Mouse (Mus musculus) right cerebral cortex, postnatal 10 days (tissue): ENCODE measurements around the gene Stat1.

ENCODE experiments used
- DNase-seq, 2 experiments: peaks; one replicate each; pipeline ENCODE4 v3.0.0; 2021; ENCODE audit warnings: low spot score in 2 of 2

Stat1 gene

DNA sequence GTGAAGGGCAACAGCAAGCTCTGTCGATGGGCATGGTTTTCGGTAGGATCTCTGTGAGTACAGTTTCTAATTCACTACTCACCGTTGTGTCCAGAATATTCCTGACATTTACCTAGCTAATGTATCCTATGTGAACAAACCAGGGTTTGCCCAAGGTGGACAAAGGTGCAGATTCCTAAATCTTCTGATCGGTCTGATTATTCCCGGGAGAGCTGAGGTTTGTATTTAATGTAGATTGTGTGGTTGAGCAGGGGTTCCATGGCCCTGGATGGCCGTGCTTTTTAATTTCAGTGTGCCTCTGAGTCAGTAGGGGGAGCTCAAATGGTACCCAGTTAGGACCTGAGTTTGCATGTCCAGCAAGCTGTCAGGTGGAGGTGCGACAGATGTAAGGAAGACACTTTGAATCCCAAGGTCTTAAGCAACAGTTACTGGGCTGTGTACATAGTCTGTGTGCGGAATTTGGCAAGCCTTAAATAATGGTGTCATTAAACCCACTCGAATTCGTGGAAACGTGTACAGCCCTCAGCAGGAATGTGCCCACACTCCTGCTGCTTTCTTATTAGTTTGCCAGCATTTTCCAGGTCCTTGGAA, 12.6 kb downstream of the Stat1 start:
- DNase-seq = peak in 1 of 2 experiments; percentile 29

DNA sequence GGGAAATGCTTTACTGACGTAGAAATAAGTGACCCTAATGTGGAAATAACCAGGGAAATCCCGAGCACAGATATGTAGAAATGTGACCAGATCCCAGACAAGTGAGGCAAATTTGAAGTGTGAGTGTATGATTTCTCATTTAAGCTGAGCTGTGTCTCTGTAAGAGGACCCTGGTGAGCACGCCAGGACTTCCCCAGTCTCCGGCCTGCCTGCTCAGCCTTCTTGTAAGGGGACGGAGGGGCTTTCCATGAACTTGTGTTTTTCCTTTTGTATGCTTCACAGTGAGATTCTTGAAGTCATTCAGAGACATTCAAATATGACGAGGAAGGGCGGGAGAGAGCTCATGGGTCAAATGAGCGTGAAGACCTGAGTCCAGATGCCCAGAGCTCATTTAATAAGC, 14.0 kb downstream of the Stat1 start:
- no peak for DNase-seq

DNA sequence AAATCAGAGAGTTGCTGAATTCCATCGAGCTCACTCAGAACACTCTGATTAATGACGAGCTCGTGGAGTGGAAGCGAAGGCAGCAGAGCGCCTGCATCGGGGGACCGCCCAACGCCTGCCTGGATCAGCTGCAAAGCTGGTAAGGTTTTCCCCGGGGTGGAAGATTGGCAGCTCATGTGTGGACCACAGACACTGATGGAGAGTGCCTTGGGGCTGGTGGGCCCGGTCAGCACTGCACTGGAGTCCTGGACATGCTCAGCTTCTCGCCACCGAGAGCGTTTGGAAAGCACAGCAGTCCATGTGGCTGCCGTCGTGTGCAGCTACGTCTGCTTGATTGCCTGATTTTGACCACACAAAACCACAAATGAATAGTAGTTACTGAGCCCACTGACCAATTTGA, 18.1 kb downstream of the Stat1 start:
- no peak for DNase-seq

DNA sequence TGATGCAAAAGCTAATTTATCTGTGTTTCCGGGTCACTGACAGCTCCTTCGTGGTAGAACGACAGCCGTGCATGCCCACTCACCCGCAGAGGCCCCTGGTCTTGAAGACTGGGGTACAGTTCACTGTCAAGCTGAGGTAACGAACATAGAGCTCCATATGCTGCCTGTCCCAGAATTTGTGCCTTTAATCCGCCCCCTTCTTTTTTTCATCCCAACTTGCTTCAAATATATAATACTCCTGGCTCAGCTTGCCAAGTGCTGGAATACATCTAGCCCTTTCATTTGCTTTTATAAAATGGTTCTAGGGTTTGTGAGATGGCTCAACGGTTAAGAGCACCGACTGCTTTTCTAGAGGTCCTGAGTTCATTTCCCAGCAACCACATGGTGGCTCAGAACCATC, 21.3 kb downstream of the Stat1 start:
- DNase-seq = peak in 1 of 2 experiments; percentile 24

DNA sequence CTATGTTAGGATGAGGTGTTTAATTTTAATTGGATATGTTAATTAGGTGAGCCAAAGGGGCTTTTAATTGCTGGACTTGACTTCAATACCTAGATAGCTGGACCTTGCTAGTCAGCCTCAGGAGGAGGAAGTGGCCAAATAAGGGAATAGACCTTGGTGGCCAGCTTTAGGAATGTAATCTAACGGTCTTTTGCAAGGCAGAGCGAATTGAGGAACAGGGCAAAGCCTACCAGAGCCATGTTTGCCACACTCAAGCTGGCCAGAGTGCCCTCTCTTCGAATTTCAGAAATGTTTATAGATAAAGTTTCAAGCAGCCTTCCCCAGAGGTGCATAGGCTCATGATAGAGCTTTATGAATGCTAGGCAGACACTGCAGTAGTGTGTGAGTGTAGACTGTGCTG, 22.2 kb downstream of the Stat1 start:
- no peak for DNase-seq

DNA sequence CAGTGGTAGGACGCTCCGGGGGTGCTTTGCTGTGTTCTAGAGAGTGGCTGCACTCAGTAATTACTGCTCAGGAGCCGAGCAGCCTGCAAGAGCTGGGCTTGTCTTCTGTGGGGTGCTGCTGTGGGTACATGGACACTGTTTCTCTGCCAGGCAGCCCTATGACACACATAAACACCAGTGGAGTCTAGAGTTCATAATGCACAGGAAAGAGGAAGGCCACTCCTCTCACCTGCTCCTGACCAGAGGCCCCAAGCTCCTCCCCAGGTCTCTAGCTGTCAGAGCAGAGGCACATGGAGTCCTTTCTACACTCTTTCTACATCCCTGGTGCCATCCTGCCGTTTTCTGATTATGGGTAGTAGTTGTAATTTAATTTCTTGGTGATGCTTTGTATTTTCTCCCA, 22.9 kb downstream of the Stat1 start:
- DNase-seq = no peak

DNA sequence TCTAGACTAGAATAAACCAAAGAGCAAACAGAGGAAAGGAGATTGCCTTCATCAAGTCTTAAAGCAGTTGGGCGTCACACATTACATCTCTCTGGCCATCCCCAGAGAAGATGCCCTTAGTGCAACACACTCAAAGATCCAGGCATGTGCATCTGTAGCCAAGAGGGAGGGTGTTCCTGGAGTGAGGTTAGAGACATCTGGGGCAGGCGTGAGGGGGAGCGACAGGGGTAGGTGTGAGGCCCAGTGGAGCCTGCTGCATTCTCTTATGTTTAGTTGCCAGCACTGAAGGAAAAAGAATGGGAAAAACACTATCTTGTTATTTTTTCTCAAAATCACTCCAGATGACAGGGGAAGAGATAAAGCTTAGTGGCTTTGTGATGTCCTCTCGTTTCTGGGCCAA, 24.0 kb downstream of the Stat1 start:
- DNase-seq = no peak

DNA sequence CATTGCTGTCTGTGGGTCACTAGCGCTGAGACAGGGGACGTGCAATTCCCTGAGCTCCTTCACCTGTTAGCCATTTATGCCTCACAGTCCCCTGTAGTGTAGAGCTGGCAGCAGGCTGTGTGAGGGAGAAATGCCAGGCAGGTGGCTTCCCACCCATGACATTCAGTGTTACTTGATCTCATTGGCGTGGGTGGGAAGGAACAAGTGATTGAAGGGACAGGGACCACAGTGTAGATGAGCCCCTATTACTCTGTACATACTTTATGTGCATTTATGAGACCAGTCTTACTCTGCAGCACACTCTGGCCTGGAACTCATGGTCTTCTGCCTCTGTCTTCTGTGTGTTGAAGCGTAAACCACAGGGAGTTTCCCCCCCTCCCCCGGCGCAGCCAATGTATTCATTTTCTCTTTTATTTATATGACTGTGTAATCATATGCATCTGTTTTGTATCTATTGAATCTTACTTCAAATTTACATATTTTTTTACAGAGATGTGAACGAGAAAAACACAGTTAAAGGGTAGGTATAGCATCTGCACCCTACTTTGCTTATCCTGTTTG, 24.4 kb downstream of the Stat1 start:
- DNase-seq = no peak

DNA sequence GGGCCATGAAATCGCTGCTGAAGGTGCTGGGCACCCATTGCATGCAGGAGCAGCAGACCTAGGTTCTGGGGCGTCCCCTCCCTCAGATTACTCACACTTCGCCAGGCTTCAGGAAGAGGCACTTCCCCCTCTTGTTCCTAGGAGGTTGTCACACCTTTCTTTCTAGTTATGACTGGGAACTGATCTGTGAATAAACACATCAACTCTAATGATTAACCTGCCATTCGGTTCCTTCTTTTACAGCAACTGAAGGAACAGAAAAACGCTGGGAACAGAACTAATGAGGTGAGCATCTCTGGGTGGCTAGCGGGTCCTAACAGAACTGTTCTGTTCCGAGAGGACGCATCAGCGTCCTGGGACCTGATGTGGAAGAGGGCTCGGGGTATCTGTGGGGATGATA, 25.7 kb downstream of the Stat1 start:
- no peak for DNase-seq

DNA sequence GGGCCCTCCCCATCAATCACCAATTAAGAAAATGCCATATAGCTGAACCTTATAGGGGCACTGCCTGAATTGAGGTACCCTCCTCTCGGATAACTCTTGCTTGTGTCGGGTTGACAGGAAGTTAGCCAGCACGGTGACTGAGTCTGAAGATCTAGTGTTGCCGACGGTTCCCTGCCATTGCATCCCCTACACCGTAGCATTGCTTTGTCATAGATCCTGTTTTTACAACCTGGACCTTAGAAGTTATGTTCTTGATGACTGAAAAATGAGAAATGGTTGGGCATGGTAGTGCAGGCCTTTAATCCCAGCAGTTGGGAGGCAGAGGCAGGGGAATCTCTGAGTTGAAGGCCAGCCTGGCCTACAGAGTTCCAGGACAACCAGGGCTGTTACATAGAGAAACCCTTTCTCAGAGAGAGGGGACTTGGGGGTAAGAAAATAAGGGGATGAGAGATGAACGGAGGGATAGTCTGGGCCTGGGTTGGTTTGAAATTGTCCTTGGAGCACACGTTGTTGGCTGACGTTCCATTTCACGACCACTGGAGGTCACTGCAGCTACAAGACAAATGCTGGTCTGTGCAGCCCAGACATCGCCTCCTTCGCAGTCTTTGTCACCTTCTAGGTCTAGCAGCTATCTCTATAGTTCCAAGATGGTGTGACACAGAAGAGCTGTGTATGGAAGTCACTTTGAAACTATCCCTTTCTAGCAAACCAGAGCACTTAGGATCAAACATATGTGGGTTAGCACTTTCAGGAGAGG, 27.2 kb downstream of the Stat1 start:
- peak; percentile 77 to 81 for DNase-seq

DNA sequence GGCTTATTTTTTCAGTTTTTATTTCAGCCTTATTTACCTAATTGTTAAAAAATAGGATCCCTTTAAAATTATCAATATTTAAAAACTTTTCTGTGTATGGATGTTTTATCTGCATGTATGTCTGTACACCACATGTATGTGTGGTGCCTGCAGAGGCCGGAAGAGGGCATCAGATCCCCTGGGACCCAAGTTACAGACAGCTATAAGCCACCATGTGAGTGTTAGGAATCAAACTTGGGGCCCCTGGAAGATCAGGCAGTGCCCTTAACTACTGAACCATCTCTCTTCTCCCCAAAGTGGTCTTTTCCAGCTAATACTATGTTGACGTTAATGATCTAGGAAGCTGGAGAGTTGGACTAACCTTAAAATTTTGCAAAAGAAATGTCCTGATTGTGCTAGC, 28.2 kb downstream of the Stat1 start:
- no peak for DNase-seq

DNA sequence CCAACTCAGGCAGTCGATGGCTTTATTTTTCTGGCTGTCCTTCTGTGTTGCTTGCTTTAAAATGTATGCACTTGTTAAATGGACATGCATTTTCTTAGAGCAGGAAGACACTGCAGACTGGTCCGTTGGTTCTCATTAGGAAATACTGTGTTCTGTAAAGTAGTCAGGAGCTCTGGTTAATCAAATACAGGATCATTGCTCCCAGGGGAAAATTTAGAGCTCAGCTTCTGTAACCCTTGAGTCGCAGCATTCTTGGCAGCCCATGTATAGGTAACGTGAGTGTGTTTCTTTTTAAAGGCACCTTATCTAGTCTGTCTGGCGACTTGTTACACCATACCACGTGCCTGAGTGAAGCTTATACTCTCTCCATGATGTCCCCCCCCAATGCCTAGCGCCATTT, 28.9 kb downstream of the Stat1 start:
- no peak for DNase-seq

DNA sequence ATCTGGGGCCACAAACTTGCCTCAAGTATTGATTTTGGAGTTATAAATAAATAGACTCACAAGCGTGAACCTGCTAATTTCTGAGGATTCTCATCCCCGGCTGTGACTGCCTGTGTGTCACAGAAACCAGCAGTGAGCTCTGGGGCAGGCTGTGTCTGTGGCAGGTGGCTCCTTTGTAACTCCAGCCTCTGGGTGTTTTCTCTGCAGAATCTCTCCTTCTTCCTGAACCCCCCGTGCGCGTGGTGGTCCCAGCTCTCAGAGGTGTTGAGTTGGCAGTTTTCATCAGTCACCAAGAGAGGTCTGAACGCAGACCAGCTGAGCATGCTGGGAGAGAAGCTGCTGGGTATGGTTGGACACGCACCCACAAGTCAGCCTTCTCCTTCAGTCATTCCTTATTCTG, 29.5 kb downstream of the Stat1 start:
- peak in 1 of 2 experiments; percentile 24 for DNase-seq

DNA sequence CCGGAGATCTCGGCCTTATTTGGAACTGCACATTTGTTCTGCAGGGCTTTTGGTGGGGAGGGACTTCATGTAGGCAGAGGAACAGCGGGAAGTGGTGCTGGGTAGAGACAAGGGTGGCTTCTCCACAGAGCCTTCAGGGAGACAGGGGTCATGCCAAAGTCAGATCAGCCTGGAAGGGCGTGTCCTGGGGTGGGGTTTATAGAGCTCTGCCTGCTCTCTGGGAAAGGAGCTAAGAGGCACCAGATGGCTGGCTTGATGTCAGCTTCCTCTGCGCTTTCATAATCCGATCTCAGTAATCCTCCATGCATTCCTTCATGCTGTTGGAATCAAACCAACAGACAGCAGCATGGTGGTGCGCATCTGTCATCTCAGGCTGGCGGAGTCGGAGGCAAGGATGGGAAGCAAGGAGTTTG, 30.7 kb downstream of the Stat1 start:
- DNase-seq = peak; percentile 57 to 79

DNA sequence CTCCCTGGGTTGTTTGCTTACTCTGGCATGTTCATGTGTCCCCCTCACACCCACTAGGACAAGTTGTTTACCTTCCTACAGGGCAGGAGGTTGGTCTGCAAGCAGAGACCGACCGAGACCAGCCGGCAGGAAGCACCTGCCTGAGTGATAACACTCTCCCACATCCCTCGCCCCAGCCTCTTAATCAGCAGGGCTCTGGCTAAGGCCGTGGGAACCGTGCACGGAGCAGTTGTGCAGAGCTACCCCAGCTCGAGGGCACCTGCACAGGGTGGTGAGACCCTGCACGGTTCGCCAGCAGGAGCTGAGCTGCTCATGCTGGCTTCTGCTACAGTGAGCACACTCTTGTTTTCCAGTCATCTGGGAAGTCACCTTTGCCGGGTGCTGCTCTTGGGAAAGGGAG, 31.4 kb downstream of the Stat1 start:
- no peak for DNase-seq

DNA sequence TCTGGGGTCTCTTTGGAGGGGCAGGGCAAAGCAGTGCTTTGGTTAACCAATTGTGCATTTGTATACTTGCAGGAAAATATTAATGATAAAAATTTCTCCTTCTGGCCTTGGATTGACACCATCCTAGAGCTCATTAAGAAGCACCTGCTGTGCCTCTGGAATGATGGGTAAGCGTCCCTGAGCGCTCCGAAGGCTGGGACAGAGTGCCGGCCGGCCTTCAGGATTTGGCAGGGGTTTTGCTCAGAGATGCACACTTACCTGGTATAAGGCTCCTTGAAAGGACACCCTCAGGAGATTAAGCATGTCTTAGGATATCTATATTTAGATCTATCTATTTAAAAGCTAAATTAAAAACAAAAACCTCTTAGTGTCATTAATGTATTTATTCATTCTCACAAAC, 31.9 kb downstream of the Stat1 start:
- DNase-seq = no peak

DNA sequence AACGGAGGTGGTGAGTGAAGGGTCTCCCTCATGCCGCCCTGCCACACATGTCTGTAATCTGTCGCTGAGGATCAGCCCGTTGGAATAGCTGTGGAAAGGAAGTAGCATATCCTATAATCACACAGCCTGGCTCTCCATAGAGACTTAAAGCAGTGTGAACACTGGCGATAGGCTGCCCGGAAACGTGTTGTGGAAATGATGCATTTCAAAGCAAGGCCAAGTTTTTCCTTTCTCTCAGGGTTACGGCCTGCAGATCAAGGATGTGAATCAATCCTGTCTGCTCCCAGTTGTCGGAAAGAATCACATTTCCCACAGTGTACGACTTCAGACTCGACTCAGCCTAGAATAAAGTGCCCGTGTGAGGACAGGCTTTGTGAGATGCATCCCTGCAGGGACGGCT, 33.1 kb downstream of the Stat1 start:
- no peak for DNase-seq

DNA sequence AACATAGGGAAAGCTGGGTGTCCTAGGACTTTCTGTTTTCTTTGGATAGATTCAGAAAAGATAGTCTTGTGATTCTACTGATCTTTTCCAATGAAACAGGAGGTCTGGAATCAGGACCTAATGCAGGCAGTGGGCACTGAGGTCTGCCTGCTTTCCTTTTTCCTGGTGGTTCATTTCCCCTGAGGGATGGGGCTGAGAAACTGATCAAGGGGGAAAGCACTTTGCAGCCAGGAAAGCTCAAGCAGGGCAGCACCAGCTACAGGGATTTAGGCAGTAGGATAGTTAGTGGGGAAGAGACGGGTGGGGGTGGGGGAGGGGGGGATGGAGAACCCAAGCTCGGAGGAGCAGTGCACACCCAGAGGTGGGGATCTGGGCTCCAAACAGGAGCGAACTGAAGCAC, 33.7 kb downstream of the Stat1 start:
- no peak for DNase-seq

DNA sequence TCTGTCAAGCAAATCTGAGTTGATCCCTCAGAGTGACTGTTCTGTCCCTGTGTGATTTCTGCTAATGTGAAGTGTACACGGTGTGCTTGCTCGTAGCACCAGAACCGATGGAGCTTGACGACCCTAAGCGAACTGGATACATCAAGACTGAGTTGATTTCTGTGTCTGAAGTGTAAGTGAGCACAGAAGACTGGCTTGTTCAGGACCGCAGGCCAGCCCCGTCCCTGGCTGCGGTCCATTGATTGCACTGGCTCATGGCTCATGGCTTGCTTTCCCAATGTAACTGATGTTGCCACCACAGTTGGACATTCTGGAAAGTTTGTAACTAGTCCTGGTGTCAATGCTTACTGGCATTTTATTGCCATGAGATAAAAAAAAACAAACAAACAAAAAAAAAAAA, 35.6 kb downstream of the Stat1 start:
- no peak for DNase-seq

DNA sequence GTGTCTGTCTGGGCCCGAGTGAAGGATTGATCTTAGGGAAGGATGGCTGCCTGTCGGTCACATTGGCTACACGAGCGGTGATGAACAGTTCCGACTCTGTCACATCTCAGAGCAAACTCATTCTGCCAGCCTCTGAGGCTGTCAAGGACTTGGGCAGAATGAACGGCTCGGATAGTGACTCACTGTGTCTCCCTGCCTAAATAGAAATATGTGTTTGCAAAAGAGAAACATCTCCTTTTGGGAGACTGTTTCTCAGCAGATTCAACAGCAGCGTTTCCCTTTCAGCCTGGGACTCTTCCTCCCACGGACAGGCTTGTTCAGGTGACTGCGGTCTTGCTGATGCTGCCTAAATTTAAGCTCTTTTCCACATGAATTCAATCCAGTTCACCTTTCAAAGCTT, 37.1 kb downstream of the Stat1 start:
- no peak for DNase-seq

DNA sequence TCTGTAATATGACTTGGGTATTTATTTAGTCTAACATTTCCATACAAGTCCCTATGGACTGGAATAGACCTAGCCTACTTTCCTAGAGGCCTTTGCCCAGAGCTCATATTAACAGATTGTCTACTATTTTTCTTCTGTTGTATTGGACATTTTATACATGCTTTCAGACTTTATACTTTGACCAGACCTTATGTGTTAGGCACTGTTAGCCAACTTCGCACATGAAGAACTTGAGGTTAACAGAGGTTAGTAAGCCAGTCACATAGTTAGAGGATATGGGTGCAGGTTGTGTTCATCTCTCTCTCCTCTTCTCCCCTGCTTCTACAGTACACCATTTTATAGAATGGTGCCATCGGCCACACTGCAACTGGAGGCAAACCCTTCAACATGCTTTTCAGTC, 38.8 kb downstream of the Stat1 start:
- no peak for DNase-seq

DNA sequence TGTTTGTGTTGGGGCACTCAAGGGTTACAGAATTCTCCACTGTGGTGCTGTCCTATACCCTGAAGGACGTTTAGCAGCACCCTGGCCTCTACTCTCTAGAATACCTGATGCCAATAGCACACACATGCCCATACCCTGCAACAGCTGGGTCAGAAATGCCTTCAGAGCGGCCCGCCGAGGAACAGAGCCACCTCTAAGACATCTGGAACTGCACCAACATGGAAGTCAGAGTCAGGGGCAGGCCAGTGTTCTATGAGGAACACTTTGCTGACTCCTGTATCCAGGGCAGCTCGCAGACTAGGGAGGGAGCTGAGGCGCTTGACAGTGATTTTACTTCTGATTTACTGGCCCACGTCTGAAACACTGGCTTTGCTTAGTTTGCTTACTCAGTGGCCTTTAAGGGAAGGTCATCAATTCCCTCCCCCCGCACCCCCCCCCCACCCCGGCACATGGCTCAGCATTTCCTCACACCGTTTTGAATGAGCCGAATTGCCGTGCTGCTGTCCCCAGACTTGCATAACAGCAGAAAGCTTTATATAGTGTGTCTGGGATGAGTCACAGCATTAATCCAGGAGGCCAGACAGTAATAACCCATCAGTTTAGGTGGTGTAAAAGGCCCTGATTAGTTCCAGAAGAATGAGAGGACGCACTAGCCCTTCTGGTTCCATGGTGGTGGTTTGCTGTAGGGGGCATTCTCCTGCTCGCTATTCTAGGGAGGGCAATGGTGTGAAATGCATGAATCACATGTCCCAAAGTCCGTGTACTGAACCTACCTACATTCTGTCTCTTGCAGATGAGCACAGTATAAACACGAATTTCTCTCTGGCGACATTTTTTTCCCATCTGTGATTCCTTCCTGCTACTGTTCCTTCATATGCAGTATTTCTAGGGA, 39.5 kb downstream of the Stat1 start:
- DNase-seq = peak in 1 of 2 experiments; percentile 18
